8 mouse cellular contexts compared by ENCODE assay signal in genomic region chr11:72576466-72577351, GRCm38 (mm10). TPM values are rescaled to one million over a fixed set of nuclear protein-coding genes. Genes with fewer than 3 reads are reported as not detected.
DNase-seq lines count a peak whose midpoint lies in the region; ATAC-seq and TF ChIP-seq lines count a peak whose summit lies in the region.

No protein-coding gene starts in this region.

- 1% methylated on average over 24 of the region's 24 CpGs for WGBS in heart, embryonic 12.5 days
- WGBS in embryonic facial prominence, embryonic 12.5 days, result 3% methylated on average over 24 of the region's 24 CpGs
- 3% methylated on average over 24 of the region's 24 CpGs for WGBS in lung, embryonic 16.5 days
- 5% methylated on average over 24 of the region's 24 CpGs for WGBS in olfactory bulb, adult 2 months

- H3K36me3 ChIP-seq in heart, embryonic 12.5 days, result no peaks in the 10 kb centered on the region
- H3K36me3 ChIP-seq in embryonic facial prominence, embryonic 12.5 days, result no peaks in the 10 kb centered on the region
- no peaks in the 10 kb centered on the region for H3K36me3 ChIP-seq in lung, embryonic 16.5 days (ENCODE audit: control insufficient read depth, insufficient read depth, low read length)

- intact Hi-C loops in heart, postnatal 25 days (cut with DNase I), result no loop called here

- no peak for DNase-seq in heart, postnatal 25 days (ENCODE audit: low spot score)
- DNase-seq in Muller cell, postnatal 12 days (ENCODE audit: inconsistent ontology term), result peak; percentile 35
- peak; percentile 61 for DNase-seq in induced T-regulatory cell, adult 2 months (ENCODE audit: low read depth)
- DNase-seq in right cerebral cortex, postnatal 14 days, result no peak

- H3K4me2 ChIP-seq in heart, embryonic 12.5 days, result peak overlapping the region; percentile 92
- H3K4me2 ChIP-seq in embryonic facial prominence, embryonic 12.5 days (replicated peaks), result peak overlapping the region; percentile 42
- peak overlapping the region; percentile 74 for H3K4me2 ChIP-seq in lung, embryonic 16.5 days (ENCODE audit: low read depth, low read length)

- TF ChIP-seq CTCF in olfactory bulb, adult 2 months (IDR thresholded peaks at IDR 0.05; ENCODE audit: insufficient read depth, low read depth, low read length), result no peak

- no peak for ATAC-seq in heart, embryonic 12.5 days (ENCODE audit: insufficient number of reproducible peaks, low FRiP score)
- ATAC-seq in embryonic facial prominence, embryonic 12.5 days (ENCODE audit: insufficient number of reproducible peaks, insufficient read depth, low FRiP score, low TSS enrichment), result no peak
- ATAC-seq in lung, embryonic 16.5 days (ENCODE audit: low read depth), result peak; percentile 49; the same call in 1 of the 2 replicates

- H3K27me3 ChIP-seq in heart, embryonic 12.5 days (replicated peaks), result peaks cover 4% of the 10 kb centered on the region; the same call in 1 of the 2 replicates
- H3K27me3 ChIP-seq in embryonic facial prominence, embryonic 12.5 days, result no peaks in the 10 kb centered on the region
- no peaks in the 10 kb centered on the region for H3K27me3 ChIP-seq in lung, embryonic 16.5 days (ENCODE audit: control insufficient read depth, insufficient read depth, low read depth, low read length)

- no peak overlapping the region for H3K27ac ChIP-seq in heart, embryonic 12.5 days (ENCODE audit: poor library complexity, severe bottlenecking)
- H3K27ac ChIP-seq in embryonic facial prominence, embryonic 12.5 days, result no peak overlapping the region
- H3K27ac ChIP-seq in lung, embryonic 16.5 days (ENCODE audit: low read length), result no peak overlapping the region
- no peak overlapping the region; the same call in 1 of the 2 replicates for H3K27ac ChIP-seq in olfactory bulb, adult 2 months (ENCODE audit: insufficient read depth, low read depth, low read length)

- H3K9ac ChIP-seq in heart, embryonic 12.5 days, result peak overlapping the region; percentile 53
- peak overlapping the region; percentile 25; the same call in 1 of the 2 replicates for H3K9ac ChIP-seq in embryonic facial prominence, embryonic 12.5 days
- H3K9ac ChIP-seq in lung, embryonic 16.5 days (ENCODE audit: low read length), result peak overlapping the region; percentile 57

- no peak for TF ChIP-seq POLR2A in olfactory bulb, adult 2 months (IDR thresholded peaks at IDR 0.05; ENCODE audit: insufficient read depth, low read depth, low read length)

- peak overlapping the region; percentile 53 for H3K4me3 ChIP-seq in heart, embryonic 12.5 days
- H3K4me3 ChIP-seq in embryonic facial prominence, embryonic 12.5 days, result peak overlapping the region; percentile 27
- H3K4me3 ChIP-seq in lung, embryonic 16.5 days (ENCODE audit: low read length), result peak overlapping the region; percentile 50
- peak overlapping the region; percentile 32 for H3K4me3 ChIP-seq in olfactory bulb, adult 2 months (ENCODE audit: insufficient read depth, low read depth, low read length)

- H3K4me1 ChIP-seq in heart, embryonic 12.5 days (replicated peaks), result no peaks in the 10 kb centered on the region; the same call in 1 of the 2 replicates
- peaks cover 9% of the 10 kb centered on the region; the same call in 1 of the 2 replicates for H3K4me1 ChIP-seq in embryonic facial prominence, embryonic 12.5 days
- peaks cover 7% of the 10 kb centered on the region for H3K4me1 ChIP-seq in lung, embryonic 16.5 days (replicated peaks; ENCODE audit: control insufficient read depth, insufficient read depth, low read length)
- H3K4me1 ChIP-seq in olfactory bulb, adult 2 months (ENCODE audit: control insufficient read depth, insufficient read depth, low read length), result 0 out of 2 replicates have a peak, but pooled peaks cover 3% of the 10 kb centered on the region

- H3K9me3 ChIP-seq in heart, embryonic 12.5 days (replicated peaks), result no peaks in the 10 kb centered on the region
- no peaks in the 10 kb centered on the region for H3K9me3 ChIP-seq in embryonic facial prominence, embryonic 12.5 days
- no peaks in the 10 kb centered on the region for H3K9me3 ChIP-seq in lung, embryonic 16.5 days (ENCODE audit: control insufficient read depth, low read length)

RNA-seq across cellular contexts. Expression of gene Spns3, which starts 26.4 kb away (rescaled TPM):
- polyA plus RNA-seq in heart, embryonic 12.5 days (2016; fragmentation: Nextera tagmentation; extraction: Ambion mirVana), result 0.10 and 0.19 TPM in 2 replicates
- not detected for total RNA-seq in heart, postnatal 25 days (2021)
- not detected in 2 replicates for polyA plus RNA-seq in embryonic facial prominence, embryonic 12.5 days (2016; fragmentation: Nextera tagmentation; extraction: Ambion mirVana)
- polyA plus RNA-seq in lung, embryonic 16.5 days (2015; fragmentation: Nextera tagmentation; extraction: Ambion mirVana), result 0.09 and 0.25 TPM in 2 replicates
- polyA plus RNA-seq in olfactory bulb, adult 2 months (2012; ENCODE audit: insufficient read depth, insufficient read length, low replicate concordance, missing spikeins), result not detected in 2 replicates

RNA-seq across cellular contexts. Expression of gene Ube2g1, which starts 30.4 kb away (rescaled TPM):
- polyA plus RNA-seq in heart, embryonic 12.5 days (2016; fragmentation: Nextera tagmentation; extraction: Ambion mirVana), result 68.5 and 71.0 TPM in 2 replicates
- 10 to 100 TPM; 63.6 to 66.5 TPM for total RNA-seq in heart, postnatal 25 days (2021)
- polyA plus RNA-seq in embryonic facial prominence, embryonic 12.5 days (2016; fragmentation: Nextera tagmentation; extraction: Ambion mirVana), result 90.3 and 90.8 TPM in 2 replicates
- polyA plus RNA-seq in lung, embryonic 16.5 days (2015; fragmentation: Nextera tagmentation; extraction: Ambion mirVana), result 58.3 and 67.2 TPM in 2 replicates
- not detected in 2 replicates for polyA plus RNA-seq in olfactory bulb, adult 2 months (2012; ENCODE audit: insufficient read depth, insufficient read length, low replicate concordance, missing spikeins)

Comparison
In these comparisons a context has a peak if more than half of its experiments do, and no peak if none do; other contexts are left out.
1. H3K4me2 ChIP-seq: peak in every context shown above with its lines; median percentile 92 in heart, embryonic 12.5 days; 74 in lung, embryonic 16.5 days; 42 in embryonic facial prominence, embryonic 12.5 days.
2. DNase-seq: peak in Muller cell, postnatal 12 days (single experiment) and induced T-regulatory cell, adult 2 months (single experiment); none in heart, postnatal 25 days (single experiment) and right cerebral cortex, postnatal 14 days (single experiment).
3. Peak in every context shown above with its lines, with median percentiles within 50 percentile points of each other: H3K4me3 ChIP-seq and H3K9ac ChIP-seq.